Mouse (Mus musculus) megakaryocyte-erythroid progenitor cell, adult 5-6 weeks (primary cell): ENCODE results near the gene Ddx28. TPM values are rescaled to one million over a fixed set of nuclear protein-coding genes. Genes with fewer than 3 reads are reported as not detected.

ENCODE experiments used
- ATAC-seq: replicated peaks from 2 replicates; pipeline ENCODE4 v1.8.0; 2016; ENCODE audit warnings: mild to moderate bottlenecking, inconsistent platforms; ENCODE audit not compliant: severe bottlenecking, poor library complexity, low FRiP score, low TSS enrichment
- total RNA-seq, 2 experiments: library from RNA; stranded (forward) in 1 of 2; stranded (reverse) in 1 of 2; fragments of 200-1000, 215-1000 nt in 1 of 2; fragments of >200 nt in 1 of 2; fragmentation: Nextera tagmentation in 1 of 2; gene quantifications; 2 replicates each; pipeline ENCODE4 v1.2.3; 2014 to 2017

Ddx28 gene
- 11.6 and 18.3 TPM in 2 replicates for total RNA-seq (2014; fragmentation: Nextera tagmentation)
- total RNA-seq (2017) = 11.8 and 14.4 TPM in 2 replicates

GRCm38 (mm10) chr8:106011643-106011986 lies at the start of gene Ddx28:
Gene Ddx28 (minus strand): TSS chr8:106011882.
- ATAC-seq = peak; percentile 15; the same call in 1 of the 2 replicates

- no peak for ATAC-seq
These were observed 48.8 kb upstream of the Ddx28 start for GRCm38 (mm10) chr8:106060521-106060920.

DNA sequence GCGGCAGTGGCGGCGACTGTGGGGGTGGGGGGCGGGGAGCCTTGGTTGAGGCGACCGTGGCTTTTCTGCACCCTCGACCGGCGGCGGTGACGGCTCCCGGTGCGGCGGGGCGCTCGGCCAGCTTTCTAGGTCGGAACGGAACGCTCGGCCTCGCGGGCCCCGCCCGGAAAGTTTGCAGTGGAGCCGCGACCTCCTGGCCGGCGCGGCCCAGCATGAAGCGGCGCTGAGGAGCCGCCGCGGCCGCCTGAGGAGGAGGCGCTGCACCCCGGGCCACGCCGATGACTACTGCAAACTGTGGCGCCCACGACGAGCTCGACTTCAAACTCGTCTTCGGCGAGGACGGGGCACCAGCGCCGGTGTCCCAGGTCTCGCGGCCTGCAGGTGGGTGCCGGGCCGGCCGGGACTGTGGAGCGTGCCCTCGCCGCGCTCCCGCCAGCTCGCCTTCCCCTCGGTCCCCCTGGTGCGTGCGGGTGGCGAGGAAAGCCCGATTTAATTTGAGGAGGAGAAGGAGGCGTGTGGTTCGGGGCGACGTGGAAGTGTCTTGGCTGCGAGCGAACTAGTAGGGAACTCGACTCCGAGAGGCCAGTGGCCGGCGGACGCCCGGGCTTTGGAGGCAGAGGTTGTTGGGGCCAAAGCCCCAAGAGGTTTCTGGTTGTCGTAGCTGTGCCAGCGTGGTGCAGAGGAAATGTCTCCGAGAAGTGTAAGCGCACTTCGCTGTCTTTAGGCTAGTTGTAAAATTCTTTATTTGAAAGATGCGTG lies 48.1 kb upstream of the Ddx28 start:
- ATAC-seq = peak; percentile 14; the same call in 1 of the 2 replicates

GRCm38 (mm10) chr8:106058731-106059612 lies 47.3 kb upstream of the Ddx28 start, which contains the start of gene Nfatc3:
Gene Nfatc3 (plus strand): TSS chr8:106058840.
- ATAC-seq = peak; percentile 90

DNA sequence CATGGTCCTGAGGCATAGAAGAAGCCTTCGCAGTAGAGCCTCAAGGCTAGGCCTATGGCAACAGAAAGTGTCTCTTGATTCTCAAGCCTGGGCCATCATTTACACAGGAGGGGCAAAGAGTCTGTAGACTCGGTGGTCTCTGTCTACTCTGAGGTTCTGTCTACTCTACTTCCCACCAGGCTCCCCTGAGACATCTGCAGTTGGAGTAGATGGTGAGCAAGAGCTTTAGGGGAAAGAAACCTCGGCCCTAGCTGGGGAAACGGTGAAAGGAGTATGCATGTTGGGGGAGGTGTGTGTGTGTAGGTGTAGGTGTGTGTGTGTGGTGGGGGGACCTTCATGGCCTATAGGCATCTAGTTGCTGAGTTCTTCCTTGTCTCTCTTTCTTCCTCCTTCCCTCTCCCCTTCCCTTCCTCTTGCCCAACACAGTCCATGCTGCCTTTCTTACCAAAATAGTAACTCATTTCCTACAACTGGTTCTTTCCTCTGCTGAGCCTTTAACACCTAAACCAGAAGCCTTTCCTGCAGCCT lies 44.8 kb upstream of the Ddx28 start:
- no peak for ATAC-seq

DNA sequence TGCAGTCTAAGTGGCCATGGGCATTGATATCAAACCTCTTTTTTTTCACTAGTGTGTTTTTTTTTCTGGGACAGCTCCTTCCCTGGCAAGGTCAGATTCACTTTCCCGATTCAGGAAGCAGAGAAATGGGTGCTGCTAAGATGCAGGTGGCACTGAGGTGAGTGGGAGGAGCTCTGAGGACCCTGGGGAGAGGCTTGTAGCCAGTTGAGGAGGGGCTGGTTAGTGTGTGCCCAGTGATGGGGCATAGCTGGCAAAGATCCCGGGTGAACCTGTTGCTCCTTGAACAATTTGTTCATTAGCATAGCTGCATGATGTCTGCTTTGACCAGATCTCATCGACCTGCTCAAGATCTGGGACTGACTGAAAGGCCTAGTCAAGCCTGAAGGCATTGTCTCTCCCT lies 43.4 kb upstream of the Ddx28 start:
- no peak for ATAC-seq

DNA sequence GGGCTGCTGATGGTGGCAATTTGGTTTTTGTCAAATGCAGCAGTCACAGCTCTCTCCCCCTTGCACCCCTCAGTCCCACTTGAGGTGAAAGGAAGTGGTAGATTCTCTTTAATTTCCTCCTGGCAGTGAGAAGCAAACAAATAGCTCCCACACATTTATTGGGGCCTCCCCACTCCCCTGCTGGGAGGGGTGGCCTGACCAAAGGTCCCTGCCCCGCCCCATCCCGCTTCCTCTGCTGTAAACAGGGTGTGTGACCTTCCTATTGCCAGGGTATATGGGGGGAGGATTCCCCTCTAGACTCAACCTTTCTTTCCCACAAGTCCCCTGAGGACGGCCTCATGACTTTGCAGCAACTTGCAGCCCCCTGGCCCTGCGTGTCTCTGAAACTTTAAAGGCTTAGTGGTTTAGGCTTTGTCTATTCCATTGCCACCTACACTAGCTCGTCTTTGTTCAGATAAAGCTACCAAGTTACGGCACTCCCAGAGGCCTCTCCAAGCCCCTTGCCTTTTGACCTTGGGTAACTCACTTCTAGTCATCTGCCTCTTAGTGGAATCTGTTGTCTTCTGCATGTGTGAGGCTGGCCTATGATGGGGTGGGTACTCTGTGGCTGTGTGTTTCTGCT lies 42.6 kb upstream of the Ddx28 start:
- no peak for ATAC-seq

GRCm38 (mm10) chr8:106052510-106053089 lies 40.9 kb upstream of the Ddx28 start:
- ATAC-seq = no peak

GRCm38 (mm10) chr8:106051068-106051467 lies 39.4 kb upstream of the Ddx28 start:
- ATAC-seq = no peak

GRCm38 (mm10) chr8:106049840-106050239 lies 38.2 kb upstream of the Ddx28 start:
- no peak for ATAC-seq

DNA sequence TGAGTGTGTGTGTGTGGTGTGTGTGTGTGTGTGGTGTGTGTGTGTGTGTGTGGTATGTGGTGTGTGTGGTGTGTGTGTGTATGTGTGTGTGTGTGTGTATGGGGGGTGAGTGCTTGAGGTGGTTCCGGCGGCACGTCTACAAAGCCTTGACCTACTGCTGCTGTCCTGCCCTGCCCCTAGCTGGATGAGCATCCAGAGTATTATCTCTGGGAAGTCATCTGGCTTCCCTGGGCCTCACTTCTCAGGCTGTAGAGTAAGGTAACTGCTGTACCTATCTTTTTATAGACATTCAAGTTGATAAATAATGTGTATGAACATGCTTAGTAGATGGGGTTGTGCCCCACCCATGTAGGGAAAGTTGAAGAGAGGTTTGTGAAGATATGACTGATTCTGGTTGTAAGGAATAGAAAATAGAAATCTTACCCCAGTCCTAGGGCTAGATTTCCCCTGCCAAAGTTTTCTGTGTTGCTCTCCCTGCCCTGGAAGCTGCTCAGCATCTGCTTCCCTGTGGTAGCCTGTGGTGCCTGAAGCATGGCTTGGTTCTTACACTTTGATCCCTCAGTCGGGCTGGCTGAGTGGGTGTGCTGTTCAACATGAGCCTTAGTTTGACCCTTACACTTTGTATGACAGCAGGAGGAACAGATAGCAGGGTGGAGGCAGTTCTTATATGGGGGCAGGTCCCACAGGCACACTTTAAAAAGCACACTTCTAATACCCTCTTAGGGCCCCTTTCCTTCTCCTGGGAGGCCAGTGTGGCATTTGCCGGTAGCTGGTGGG lies 36.4 kb upstream of the Ddx28 start:
- ATAC-seq = no peak

GRCm38 (mm10) chr8:106046872-106047559 lies 35.3 kb upstream of the Ddx28 start:
- no peak for ATAC-seq

DNA sequence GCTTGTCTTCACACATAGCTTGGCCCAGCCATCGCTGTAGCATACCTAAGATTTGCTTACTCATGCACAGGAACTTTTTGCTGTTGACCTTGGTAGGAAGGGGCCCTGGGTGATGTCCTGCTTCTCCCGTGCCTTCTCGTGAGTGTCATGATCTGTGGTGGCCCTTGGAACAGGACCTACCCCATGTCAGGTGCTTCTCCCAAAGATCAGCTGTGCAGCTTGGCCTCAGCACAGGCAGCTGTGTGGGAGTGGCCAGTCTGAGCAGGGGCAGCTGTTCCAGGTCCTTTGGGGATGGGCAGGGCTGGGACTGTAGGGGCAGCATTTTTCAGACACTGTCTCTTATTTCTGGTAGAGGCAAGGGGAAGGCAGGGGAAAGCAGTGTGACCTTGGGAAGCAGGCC lies 32.5 kb upstream of the Ddx28 start:
- peak; percentile 31; the same call in 1 of the 2 replicates for ATAC-seq

GRCm38 (mm10) chr8:106043055-106043454 lies 31.4 kb upstream of the Ddx28 start:
- no peak for ATAC-seq

GRCm38 (mm10) chr8:106040218-106040617 lies 28.5 kb upstream of the Ddx28 start:
- ATAC-seq = no peak

DNA sequence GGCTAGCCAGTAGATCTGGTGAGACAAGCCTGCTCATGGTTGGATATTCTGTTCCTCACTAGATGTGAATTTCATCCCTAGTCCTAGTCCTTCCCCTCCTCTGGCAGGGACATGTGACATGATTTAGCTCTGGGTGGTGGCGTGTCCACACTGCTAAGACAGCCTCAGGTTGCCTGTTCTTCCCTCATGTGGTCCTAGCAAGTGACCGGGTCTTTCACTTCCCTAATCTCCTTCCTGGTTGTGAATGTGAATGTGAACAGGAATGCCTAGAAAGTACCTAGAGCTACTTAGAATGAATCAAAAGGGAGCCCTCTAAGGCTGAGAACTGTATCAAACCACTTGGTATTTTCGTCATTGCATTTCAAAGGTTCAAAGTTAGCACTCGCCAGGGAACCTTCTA lies 27.9 kb upstream of the Ddx28 start:
- no peak for ATAC-seq

DNA sequence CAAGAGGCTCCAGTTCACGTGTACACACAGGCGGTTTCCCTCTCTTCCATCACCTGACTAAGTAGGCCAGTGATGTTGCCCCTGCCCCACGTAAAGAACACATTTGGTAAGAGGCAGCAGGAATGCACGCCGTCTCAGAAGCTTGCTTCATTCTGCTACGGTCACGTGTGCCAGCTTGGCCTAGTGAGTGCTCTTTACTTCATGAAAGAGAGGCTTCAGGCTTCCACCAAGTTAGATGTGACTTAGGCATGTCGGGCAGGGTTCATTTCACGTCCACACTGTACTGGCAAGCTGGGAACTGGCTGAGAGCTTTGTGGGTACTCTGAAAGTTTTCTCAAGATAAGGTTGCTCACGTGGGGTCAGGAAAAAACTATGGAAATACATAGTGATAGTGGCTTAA lies 27.0 kb upstream of the Ddx28 start:
- ATAC-seq = no peak

- ATAC-seq = peak; percentile 85
These were observed 10.8 kb upstream of the Ddx28 start for GRCm38 (mm10) chr8:106022483-106022882.
